Mouse (Mus musculus): ENCODE results near the gene Baz1a.
A peak's percentile ranks its signal among the peaks of the same experiment; 100 is the strongest.

Gene Baz1a

GRCm38 (mm10) chr12:54859531-54859930 lies 154.6 kb downstream of the Baz1a start:
- peak; percentile 86 for DNase-seq (ENCODE audit: low read depth, low spot score)

- DNase-seq (ENCODE audit: low read depth, low spot score): no peak
Measured at GRCm38 (mm10) chr12:54850551-54850950, 163.6 kb downstream of the Baz1a start.

- DNase-seq (ENCODE audit: low read depth, low spot score): no peak
Measured at GRCm38 (mm10) chr12:54844415-54844814, 169.7 kb downstream of the Baz1a start.

Data from 3T3-L1 (cell line).